Mouse (Mus musculus) ES-Bruce4 (cell line): ENCODE results near the gene Aqp2.

Source experiments
- CTCF ChIP-seq: IDR thresholded peaks from one replicate; pipeline ENCODE4 v1.8.1; 2011; ENCODE audit warnings: low read depth, low read length
- EP300 ChIP-seq: IDR thresholded peaks from 2 replicates; pipeline ENCODE4 v1.6.1; 2011; ENCODE audit warnings: low read depth, low read length; ENCODE audit not compliant: insufficient read depth

GRCm38 (mm10) chr15:99618595-99618994, 39.7 kb downstream of the Aqp2 start:
- TF ChIP-seq CTCF (no peak), EP300 (no peak)
